Mouse (Mus musculus) frontal cortex, postnatal 10 days (tissue): Measurements from ENCODE around the gene Hdac7.
A peak's percentile ranks its signal among the peaks of the same experiment; 100 is the strongest.

Experiments
- DNase-seq, 2 experiments: peaks; one replicate each; pipeline ENCODE4 v3.0.0; 2022; ENCODE audit warnings: low spot score in 2 of 2, mixed read lengths in 1 of 2

Hdac7 gene

DNA sequence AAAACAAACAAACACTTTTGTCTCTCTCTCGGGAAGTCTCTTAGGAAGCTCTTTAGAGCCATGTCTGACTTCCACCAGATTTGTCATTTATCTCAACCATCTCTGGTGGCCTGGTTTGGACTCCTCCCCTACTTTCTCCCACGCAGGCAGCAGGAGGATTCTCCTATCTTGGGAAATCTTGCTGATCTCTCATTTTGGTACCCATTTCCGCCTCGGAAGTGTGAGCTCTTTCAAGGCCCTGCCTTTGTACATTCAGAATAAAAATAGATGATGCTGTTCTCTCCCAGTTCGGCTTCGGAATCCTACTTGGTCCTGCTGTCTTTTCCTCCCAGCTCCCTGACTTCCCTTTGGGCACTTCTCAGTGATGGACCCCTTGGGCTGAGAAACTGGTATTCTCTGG lies 10.2 kb upstream of the Hdac7 start:
- no peak for DNase-seq

DNA sequence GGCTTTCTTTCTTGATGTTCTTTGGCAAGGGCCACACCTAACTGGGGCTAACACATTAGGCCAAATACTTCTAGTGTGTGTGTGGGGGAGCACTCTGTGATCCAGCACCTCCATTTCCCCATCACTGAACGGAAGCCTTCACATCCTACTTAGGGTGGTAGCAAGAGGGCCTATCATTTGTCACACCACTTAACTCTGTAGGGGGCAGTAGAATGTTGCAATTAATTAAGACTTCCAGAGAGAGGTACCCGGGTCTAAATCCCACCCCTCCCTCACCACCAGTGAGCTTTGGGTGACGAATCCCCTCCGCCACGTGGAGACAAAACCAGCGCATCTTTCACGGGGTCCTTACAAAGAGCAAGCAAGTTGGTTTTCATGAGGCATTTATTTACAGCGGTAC lies 9.8 kb upstream of the Hdac7 start:
- DNase-seq = no peak

DNA sequence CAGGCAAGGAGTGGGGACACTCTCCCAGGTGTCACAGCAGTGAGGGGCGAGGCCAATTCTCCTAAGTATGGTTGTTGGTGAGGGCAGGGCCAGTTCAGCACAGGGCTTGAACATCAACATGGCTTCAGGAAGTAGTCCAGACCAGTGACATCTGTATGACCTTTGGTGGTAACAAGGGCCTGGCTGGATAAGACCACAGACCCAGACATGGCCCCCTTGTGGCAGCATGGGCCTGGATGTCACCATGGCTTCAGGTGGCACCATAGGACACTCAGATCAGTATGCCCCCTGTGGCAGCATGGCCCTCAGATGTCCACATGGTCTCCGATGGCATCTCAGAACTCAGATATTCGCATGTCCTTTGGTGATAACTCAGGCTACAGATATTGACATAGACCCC lies 8.0 kb upstream of the Hdac7 start:
- DNase-seq = no peak

DNA sequence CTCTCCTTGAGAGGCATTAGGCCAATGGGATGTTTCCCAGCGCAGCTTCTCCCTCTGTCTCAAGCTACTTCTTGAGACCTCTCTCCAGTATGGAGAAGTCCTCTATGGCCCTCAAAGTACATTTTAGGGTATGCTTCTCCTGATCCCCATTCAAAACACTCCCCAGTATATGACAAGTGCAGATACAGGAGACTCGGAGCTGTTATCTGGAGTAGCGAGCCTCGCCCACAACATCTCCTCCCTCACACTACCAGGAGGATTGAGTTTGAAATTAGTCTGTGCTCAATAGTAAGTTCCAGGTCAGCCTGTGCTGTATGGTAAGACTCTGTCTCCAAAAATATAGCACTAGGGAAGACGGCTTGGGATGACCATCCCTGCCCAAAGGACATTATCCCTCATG lies 6.7 kb upstream of the Hdac7 start:
- no peak for DNase-seq

DNA sequence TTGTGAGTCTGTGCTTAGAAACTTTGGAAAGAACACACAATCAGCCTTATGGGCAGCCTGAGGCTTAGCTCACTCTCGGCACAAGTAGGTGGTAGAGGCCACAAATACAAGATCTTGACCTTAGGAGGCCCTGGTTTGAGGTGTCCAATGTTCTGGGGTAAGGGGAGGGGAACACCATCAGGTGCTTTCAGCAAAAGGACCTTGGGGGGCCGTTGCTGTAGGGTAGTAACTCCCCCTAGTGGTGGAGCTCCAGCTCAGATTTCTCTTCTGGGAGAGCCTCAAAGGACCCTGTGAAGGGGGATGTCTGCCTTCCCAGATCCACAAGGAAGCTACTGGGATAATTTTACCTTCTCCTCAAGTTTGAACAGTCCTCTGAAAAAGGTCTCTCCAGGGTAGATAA lies 6.1 kb upstream of the Hdac7 start:
- DNase-seq = no peak

DNA sequence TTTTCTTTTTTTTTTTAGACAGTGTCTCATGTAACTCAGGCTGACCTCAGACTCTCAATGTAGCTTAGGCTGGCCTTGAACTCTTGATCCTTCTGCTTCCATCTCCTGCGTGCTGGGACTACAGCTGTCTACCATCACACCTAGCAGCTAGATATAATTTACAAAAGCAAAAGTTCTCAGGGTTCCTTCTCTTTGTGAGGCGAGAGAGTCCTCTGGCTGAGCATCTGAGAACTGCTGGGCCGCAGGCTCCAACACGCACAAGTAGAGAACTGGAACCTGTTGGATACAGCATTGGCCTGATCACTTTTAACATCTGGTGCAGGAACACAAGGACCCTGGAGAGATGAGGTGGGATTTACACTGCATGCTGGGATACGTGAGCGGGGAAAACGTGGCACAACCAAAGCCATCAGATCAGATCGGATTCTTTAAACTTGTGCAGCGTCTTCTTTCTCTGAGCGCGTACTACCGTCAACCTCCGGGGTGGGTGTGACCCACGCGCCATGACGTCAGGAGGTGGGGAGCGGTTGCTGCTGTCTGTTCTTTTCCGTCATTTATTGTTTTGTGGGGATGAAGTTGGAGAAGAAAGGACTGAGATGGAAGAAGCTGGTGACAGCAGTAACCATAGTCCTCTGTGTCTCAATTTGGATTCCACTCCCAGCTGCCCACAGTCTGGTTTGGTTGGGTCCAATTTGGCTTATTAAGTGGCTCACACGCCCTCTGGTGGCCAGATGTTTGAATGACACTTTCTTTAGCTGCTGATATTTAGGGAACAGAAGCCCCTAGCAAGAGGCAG lies 5.0 kb upstream of the Hdac7 start:
- DNase-seq = peak; percentile 71 to 86

DNA sequence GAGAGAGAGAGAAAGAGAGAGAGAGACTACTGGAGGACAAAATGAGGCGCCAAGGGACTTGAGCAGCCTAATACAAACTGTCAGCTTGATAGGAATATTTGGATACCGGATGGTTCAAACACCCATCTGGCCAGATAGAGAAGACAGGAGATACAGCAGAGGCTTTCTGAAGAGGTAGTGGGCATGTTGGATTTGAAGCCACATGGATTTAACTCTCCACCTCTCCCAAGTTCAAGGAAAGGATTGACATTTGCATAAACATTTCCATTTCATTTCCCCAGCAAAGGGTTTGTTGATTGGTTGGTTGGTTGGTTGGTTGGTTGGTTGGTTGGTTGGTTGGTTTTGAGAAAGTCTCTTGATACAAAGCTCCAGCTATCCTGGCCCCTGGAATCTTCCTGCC lies 3.6 kb upstream of the Hdac7 start:
- no peak for DNase-seq

DNA sequence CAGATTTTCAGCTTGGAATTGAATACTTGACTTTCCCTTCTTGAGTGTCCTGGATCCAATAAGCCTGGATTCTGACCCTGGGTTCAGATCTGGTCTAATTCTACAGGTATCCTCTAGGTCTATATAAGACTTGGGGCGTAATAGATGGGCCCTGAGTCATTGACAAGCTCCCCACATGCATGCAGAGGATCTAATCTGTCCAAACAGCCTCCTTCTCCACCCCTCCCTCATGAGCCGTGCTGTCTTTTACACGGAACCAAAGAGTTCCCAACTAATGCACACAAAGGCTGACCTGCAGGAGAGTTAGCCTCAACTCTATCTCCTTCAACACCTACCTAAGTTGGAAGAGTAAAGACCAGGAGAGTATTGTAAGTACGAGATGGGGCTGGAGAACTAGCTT lies 3.0 kb upstream of the Hdac7 start:
- no peak for DNase-seq

DNA sequence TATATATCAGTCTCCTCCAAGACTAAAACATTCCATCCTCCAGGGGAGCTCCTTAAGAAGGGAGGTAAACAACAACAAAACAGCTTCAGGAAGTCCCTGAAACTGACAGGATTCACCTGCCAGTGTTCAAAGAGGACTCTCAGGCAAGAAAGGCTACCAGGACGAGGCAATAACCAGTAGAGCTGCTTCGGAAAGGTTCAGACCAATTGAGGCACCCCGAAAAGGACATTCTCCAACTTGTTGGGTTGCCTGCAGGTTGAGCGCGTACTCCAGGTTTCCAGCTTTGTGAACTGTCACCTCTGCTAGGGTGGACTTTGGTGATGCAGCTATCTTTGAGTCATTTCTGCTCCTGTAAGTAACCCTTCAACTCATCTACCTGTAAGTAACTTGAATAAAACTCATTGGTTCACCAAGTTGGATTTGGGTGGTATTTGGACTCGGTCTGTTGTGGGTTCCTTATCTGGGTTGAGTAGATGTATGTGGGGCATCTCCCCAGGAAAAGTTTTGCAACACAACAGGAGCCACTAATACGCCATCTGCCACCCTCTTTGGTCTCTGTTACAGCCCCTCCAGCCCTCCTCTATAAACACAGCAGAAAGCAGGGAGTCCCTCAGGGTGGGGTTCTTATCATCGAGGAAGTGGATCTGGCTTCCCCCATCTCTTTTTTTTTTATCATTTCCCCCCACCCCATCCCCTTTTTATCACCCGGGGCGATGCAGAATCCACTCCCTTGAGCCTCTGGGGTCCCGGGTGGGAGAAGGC lies 2.0 kb upstream of the Hdac7 start:
- no peak for DNase-seq

DNA sequence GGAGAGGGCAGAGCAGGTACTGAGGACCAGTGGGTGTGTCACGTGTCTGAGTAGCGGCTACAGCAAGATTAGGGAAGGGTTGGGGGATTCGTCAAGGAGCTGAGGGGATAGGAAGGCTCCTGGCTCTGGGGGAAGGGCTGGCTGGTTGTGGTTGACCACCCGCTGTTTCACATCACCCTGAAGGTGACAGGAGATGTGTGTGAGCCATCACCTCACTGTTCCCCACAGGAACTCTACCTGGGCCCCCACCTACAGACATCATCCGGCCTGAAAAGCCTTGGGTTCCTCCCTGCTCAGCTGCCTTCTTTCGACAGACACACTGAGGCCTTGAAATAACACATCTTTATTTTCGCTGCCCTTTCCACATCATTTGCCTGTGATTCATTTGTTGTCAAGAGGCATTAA lies 1.1 kb downstream of the Hdac7 start:
- DNase-seq = no peak

DNA sequence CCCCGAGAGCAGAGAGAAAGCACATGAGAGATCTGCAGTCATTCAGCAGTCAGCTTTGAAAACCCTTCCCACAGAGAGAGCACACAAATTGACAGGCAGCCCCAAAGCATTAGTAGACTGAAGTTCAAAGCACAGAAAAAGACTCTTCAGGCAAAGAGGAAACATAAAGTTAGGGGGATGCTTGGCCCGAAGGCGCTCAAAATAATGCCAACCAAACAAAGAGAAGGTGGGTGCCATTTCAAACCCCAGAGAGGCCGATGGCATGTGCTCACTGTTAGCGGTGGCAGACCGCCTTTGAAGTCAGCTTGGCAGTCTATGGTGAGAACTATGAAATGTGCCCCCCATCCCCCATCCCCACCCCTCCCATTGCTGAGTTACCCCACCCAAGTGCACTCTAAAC lies 2.2 kb downstream of the Hdac7 start:
- no peak for DNase-seq

DNA sequence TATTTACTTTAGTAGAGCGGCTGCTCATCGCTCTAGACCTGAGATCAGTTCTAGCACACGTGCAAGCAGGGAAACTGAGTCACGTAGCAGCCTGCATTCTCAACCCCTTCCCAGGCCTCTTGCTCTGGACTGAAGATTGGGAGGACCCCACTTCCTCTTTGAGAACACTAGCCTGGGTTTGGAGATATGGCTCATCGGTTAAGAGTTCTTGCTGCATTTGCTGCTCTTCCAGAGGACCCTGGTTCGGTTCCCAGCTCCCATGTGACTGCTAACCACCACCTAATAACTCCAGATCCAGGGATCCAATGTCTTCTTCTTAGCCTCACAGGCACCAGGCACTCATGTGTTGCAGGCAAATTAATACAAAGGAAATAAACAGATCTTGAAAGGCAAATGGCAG lies 2.9 kb downstream of the Hdac7 start:
- DNase-seq = no peak

DNA sequence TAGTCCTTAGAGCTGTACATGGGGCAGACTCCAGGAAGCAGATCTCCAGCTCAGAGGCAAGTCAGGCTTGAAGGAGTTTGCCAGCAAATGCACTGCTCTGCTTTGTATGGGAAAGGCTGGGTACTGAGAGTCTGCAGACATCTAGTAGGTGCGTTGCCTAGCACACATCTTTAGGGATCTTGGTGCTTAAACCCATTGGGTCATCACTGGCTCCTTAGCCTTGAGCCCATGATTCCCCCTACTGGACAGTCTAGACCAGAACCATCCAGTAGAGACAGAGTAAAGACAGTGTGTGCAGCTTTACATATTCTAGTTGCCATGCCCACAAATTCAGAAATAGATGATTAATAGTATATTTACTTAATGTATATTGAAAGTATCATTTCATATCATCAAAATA lies 3.5 kb downstream of the Hdac7 start:
- no peak for DNase-seq

DNA sequence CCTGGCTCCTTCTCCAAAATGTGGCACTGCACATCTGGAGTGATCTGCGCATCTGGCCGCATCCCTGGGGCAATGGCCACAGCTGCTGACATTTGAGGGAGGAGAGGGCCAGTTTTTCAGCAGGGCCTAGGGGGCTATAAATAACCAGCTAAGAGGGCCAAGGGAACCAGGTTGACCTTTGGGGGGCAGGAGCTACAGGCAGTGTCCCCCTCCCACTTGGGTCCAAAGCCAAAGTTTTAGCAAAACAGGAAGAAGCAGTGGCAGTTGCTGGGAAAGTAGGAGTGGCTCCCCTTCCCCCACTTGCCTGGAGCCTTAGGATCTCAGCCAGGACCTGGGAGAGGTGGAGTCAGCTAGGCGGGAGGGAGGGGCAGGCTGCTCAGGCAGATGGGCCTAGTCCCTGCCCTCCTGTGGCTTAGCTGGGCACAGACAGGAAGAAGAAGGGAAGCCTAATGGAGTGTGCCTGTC lies 4.3 kb downstream of the Hdac7 start:
- DNase-seq = no peak

DNA sequence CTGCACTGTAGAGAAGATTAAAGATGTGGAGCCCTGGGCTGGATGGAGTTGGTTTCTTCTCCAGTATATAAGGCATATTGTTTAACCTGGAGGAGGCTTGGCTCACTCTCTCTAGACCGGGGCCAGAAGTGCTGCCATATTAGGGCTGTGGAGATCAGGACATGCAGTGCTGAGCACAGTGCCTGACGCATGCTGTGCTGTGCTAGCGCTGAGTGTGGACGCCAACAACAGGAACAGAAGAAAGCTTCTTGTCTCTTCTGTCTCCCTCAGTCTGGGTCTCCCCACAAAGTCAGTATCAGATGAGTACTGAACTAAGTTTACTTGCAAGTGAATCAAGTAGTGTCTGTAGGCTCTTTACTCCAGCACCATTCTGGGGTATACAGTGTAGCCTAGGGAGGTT lies 4.8 kb downstream of the Hdac7 start:
- DNase-seq = no peak

DNA sequence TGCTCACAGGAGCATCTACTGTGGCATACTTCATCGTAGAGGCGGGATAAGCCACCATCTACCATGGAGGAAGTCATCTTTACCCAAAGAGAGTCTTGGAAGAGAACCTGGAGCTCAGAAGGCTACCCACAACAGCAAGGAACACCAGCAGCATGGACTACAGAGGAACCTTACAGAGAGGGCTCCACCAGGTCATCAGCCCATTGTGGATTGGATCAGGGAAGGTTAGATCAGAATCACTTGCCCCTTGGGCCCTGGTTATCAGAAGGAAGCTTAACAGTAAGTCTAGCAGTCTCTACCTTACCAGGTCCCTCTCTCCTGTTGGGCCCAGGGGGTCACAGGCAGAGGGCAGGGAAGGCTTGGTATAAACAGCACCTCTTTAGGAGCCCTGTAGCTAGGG lies 5.3 kb downstream of the Hdac7 start:
- DNase-seq = no peak

DNA sequence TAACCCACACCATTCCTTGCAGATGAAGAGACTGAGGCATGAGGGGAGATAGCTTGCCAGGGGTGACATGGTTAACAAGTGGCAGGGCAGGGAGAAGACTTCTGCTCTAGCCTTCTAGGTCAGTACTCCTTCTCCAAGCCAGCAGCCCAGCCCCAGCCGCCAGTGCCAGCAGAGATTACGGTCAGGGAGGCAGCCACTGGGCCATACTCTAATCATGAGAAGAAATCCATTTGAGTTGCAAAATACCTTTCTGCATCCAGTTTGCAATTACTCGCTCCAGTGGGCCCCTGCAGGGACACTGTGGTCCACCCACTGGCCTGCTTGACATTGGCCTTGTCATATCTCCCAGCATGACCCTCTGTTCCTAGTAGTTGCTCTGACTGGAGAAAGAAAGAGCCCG lies 5.9 kb downstream of the Hdac7 start:
- DNase-seq = no peak

DNA sequence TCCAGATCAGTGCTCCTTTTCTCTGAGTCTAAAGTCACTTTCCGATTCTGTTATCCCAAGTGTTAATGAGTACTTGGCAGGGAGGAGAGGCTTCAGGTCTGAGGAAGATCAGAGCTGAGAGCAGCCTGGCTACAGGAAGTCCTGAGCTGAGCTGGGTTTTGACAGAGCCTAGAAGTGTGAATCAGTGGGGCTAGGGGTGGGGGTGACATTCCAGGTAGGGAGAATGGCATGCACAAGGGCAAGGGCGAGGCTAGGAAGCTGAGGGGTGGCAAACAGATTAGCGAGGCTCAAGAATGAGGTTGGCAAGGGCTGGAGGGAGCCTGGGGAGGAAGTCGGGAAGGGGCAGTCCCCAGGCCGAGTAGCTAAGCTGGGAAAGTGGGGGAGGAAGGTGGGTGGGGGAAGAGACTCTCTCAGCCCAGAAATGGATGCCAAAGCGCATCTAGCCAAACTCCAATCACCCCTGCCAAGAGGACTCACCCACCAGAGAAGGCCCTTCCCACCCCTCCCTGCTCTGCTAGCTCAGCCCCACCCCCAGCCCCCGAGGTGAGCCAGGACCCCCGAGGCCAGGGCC lies 6.7 kb downstream of the Hdac7 start:
- no peak for DNase-seq

DNA sequence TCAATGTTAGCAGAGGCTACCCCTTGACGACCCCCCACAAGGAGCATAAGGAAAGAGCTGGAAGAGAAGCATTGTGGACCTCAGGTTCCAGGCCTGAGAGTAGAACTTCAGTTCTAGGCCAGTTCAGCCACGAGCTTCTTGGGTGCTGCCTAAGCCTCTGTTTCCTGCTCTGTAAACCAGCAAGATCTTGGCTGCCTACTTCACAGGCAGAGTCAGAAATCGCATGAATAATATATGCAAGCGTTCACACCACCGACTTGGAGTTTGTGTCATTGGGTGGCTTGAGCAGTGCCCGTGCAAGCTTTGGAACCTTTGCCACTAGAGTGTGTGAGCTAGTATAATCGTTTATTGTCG lies 7.4 kb downstream of the Hdac7 start:
- no peak for DNase-seq

DNA sequence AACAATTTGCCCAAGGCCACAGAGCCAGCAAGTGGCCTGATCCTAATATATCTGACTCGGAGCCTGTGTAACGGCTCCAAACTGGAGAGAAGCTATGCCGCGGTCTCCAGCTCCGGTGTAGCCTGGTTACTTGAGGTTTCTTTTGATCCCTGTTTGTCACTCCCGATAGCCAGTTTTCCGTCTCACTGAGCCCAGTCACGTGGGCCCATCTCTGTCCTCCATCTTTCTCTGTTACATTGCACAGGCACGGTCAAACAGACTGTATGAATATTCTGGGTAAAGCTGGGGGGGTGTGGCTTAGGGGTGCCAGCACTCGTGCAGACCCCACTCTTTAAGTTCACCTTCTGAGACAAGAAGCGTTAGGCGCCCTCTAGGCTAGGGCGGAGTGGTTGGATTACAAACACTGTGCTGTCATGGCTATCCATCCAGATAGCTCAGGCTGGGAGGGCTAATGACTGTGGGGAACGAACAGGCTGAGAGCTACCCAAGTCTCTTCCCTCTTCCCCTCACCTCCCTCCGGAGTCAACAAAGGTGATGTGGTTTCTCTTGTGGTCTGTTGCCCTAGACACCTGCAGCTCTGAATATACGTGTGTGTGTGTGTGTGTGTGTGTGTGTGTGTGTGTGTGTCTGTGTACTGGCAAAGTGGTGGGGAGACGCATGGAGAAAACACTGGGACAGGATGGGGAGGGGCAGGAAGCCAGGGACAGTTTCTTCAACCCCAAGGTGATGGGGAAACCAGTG lies 8.0 kb downstream of the Hdac7 start:
- no peak for DNase-seq

DNA sequence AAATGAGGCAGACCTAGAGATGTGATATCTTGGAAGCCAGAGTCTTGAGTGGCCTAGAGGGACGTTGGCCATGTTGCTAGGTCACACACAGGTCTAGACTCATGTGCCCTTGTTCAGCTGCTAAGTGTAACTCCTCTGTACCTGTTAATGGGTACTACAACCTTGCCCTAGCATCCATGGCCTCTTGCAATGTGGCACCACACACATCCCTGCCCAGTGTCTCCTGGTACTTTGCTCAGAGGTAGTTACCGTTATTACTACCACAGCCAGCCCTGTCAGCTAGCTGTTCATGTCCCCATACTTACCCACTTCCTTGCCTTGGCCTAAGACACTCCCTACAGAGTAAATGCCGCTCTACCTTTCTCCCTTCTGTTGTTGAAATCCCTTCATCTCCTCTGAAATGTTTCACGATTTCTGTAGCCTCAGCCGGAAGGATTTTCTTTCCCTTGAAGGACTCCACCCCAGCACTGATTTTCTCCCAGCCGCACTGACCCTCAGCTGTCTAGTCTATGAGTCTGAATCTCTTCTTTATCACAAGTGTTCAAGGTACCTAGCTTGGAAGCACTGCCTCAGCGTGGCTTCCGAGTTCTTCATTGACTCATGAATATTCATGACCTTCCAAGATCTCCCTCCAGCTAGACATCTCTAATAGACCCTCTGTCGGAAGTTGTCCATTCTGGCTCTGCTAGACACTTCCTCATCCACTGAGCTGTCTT lies 11.4 kb downstream of the Hdac7 start:
- DNase-seq = no peak
